Mouse (Mus musculus) myocyte (in vitro differentiated cells): ENCODE data around the gene Ak1.

Experiments used
- CEBPB ChIP-seq: IDR thresholded peaks from 2 replicates; pipeline ENCODE4 v1.6.1; 2011; ENCODE audit warnings: mild to moderate bottlenecking, moderate library complexity; ENCODE audit not compliant: poor library complexity, insufficient read depth, severe bottlenecking
- E2F4 ChIP-seq: IDR thresholded peaks from one replicate; pipeline ENCODE4 v1.6.1; 2011; ENCODE audit warnings: mild to moderate bottlenecking, control low read depth, moderate library complexity; ENCODE audit not compliant: insufficient read depth
- MAX ChIP-seq: IDR thresholded peaks from one replicate; pipeline ENCODE4 v1.6.1; 2011; ENCODE audit warnings: low read depth, mild to moderate bottlenecking, control low read depth
- MYOD1 ChIP-seq, 3 experiments: IDR thresholded peaks; one replicate each; pipeline ENCODE4 v1.6.1; 2011; ENCODE audit warnings: control low read depth in 2 of 3, low read depth in 2 of 3, mild to moderate bottlenecking in 2 of 3, moderate library complexity in 1 of 3; ENCODE audit not compliant: insufficient read length in 2 of 3, control insufficient read depth in 1 of 3
- MYOG ChIP-seq, 3 experiments: IDR thresholded peaks; one replicate each; pipeline ENCODE4 v1.6.1; 2011; ENCODE audit warnings: control low read depth in 2 of 3, low read depth in 2 of 3, mild to moderate bottlenecking in 2 of 3; ENCODE audit not compliant: insufficient read length in 2 of 3, control insufficient read depth in 1 of 3, insufficient read depth in 1 of 3
- POLR2A ChIP-seq: IDR thresholded peaks from one replicate; pipeline ENCODE4 v1.6.1; 2011; ENCODE audit warnings: low read depth, mild to moderate bottlenecking, control low read depth, moderate library complexity; ENCODE audit not compliant: insufficient read length
- POLR2AphosphoS2 ChIP-seq: IDR thresholded peaks from one replicate; pipeline ENCODE4 v1.6.1; 2011; ENCODE audit warnings: low read depth, control low read depth; ENCODE audit not compliant: insufficient read length
- REST ChIP-seq: IDR thresholded peaks from one replicate; pipeline ENCODE4 v1.6.1; 2011; ENCODE audit warnings: mild to moderate bottlenecking, control low read depth, moderate library complexity; ENCODE audit not compliant: insufficient read depth, insufficient read length
- SRF ChIP-seq: IDR thresholded peaks from one replicate; pipeline ENCODE4 v1.6.1; 2011; ENCODE audit warnings: low read depth; ENCODE audit not compliant: control insufficient read depth, insufficient read length
- TCF12 ChIP-seq: IDR thresholded peaks from one replicate; pipeline ENCODE4 v1.6.1; 2011; ENCODE audit warnings: mild to moderate bottlenecking, control low read depth; ENCODE audit not compliant: poor library complexity, insufficient read depth, severe bottlenecking
- TCF3 ChIP-seq: IDR thresholded peaks from one replicate; pipeline ENCODE4 v1.6.1; 2011; ENCODE audit warnings: low read depth, control low read depth; ENCODE audit not compliant: insufficient read length
- USF1 ChIP-seq: IDR thresholded peaks from one replicate; pipeline ENCODE4 v1.6.1; 2011; ENCODE audit warnings: low read depth, mild to moderate bottlenecking, control low read depth, moderate library complexity

GRCm38 (mm10) chr2:32677683-32678082, 56.1 kb downstream of the Ak1 start:
- no peak for TF ChIP-seq TCF12
- no peak for TF ChIP-seq POLR2A
- TF ChIP-seq CEBPB: no peak
- no peak for TF ChIP-seq POLR2AphosphoS2
- TF ChIP-seq USF1: no peak
- TF ChIP-seq TCF3: no peak
- TF ChIP-seq MYOD1 (IDR thresholded peaks at IDR 0.05; ENCODE audit: control insufficient read depth in 1 of 3, insufficient read length in 2 of 3, low read depth in 2 of 3): no peak
- TF ChIP-seq E2F4: no peak
- no peak for TF ChIP-seq SRF
- no peak for TF ChIP-seq MAX
- TF ChIP-seq MYOG (IDR thresholded peaks at IDR 0.05; ENCODE audit: control insufficient read depth in 1 of 3, insufficient read depth in 1 of 3, insufficient read length in 2 of 3, low read depth in 2 of 3): no peak
- TF ChIP-seq REST: no peak
